Mouse (Mus musculus) forebrain, embryonic 13.5 days (tissue): ENCODE results near the gene Rars. TPM values are rescaled to one million over a fixed set of nuclear protein-coding genes. Genes with fewer than 3 reads are reported as not detected.
"Not testable (repeated sequence)": the region's sequence is repeated elsewhere in the genome, so short reads cannot be mapped to it uniquely, and the experiment has no call there.

Experiments used
- ATAC-seq: fragments of 200-750 bp; cut with Nextera tagmentation; 2 replicates; pipeline ENCODE4 v1.8.0; 2017
- H3K27ac ChIP-seq: fragments of 300-500 bp; sonication (generic); 2 replicates; pipeline ENCODE4 v1.5.1; 2015; ENCODE audit warnings: inconsistent platforms, mild to moderate bottlenecking, moderate library complexity
- H3K27me3 ChIP-seq: fragments of 300-500 bp; sonication (generic); 2 replicates; pipeline ENCODE4 v1.6.1; 2015; ENCODE audit warnings: mild to moderate bottlenecking, inconsistent platforms
- H3K36me3 ChIP-seq: fragments of 300-500 bp; sonication (generic); 2 replicates; pipeline ENCODE4 v1.6.1; 2015; ENCODE audit warnings: mild to moderate bottlenecking, inconsistent platforms; ENCODE audit not compliant: poor library complexity, severe bottlenecking
- H3K4me1 ChIP-seq: fragments of 300-500 bp; sonication (generic); 2 replicates; pipeline ENCODE4 v1.6.1; 2015; ENCODE audit warnings: inconsistent platforms
- H3K4me2 ChIP-seq: fragments of 300-500 bp; sonication (generic); 2 replicates; pipeline ENCODE4 v1.6.1; 2015; ENCODE audit warnings: inconsistent platforms, mild to moderate bottlenecking, moderate library complexity
- H3K4me3 ChIP-seq: fragments of 300-500 bp; sonication (generic); 2 replicates; pipeline ENCODE4 v1.5.1; 2015; ENCODE audit warnings: mild to moderate bottlenecking, inconsistent platforms
- H3K9ac ChIP-seq: fragments of 300-500 bp; sonication (generic); 2 replicates; pipeline ENCODE4 v1.6.1; 2015; ENCODE audit warnings: mild to moderate bottlenecking, inconsistent platforms
- H3K9me3 ChIP-seq: fragments of 300-500 bp; sonication (generic); replicated peaks from 2 replicates; pipeline ENCODE4 v1.6.1; 2016; ENCODE audit warnings: inconsistent platforms
- WGBS: fragments of 180-500 bp; shearing (Covaris S2); methylation state at CpG from one replicate; pipeline ENCODE4 v1.1.7; 2015; 5-methylcytosine and 5-hydroxymethylcytosine counted together
- polyA plus RNA-seq: library from polyadenylated mRNA; unstranded; fragments of >200 nt; fragmentation: Nextera tagmentation; extraction: Ambion mirVana; gene quantifications from 2 replicates; pipeline ENCODE4 v1.2.1, GENCODE M21; 2015

Rars gene
- polyA plus RNA-seq, 1 experiment from 2014 or later = 76.0 TPM

GRCm38 (mm10) chr11:35856359-35857040, 22.2 kb upstream of the Rars start:
- 12% methylated on average over 11 of the region's 11 CpGs for WGBS
- peak overlapping the region; percentile 27 for H3K4me2 ChIP-seq
- no peaks in the 10 kb centered on the region for H3K9me3 ChIP-seq
- H3K4me1 ChIP-seq = peaks cover 39% of the 10 kb centered on the region
- ATAC-seq = peak; percentile 94
- H3K27me3 ChIP-seq = no peaks in the 10 kb centered on the region
- H3K27ac ChIP-seq = peak overlapping the region; percentile 96
- H3K9ac ChIP-seq = peak overlapping the region; percentile 22; the same call in 1 of the 2 replicates
- no peak overlapping the region for H3K4me3 ChIP-seq
- peaks cover 36% of the 10 kb centered on the region for H3K36me3 ChIP-seq

- peak overlapping the region; percentile 22; the same call in 1 of the 2 replicates for H3K9ac ChIP-seq
- no peak for ATAC-seq
These were observed 21.3 kb upstream of the Rars start for GRCm38 (mm10) chr11:35855567-35855966.

GRCm38 (mm10) chr11:35854941-35855340, 20.6 kb upstream of the Rars start:
- no peaks in the 10 kb centered on the region for H3K9me3 ChIP-seq
- H3K9ac ChIP-seq = no peak overlapping the region
- no peak overlapping the region for H3K4me3 ChIP-seq
- H3K27ac ChIP-seq = peak overlapping the region; percentile 67
- H3K4me1 ChIP-seq = peaks cover 35% of the 10 kb centered on the region
- H3K27me3 ChIP-seq = no peaks in the 10 kb centered on the region
- ATAC-seq = no peak
- H3K4me2 ChIP-seq = no peak overlapping the region
- WGBS = 61% methylated on average over 5 of the region's 5 CpGs
- H3K36me3 ChIP-seq = peaks cover 47% of the 10 kb centered on the region

More at GRCm38 (mm10) chr11:35855567-35855966, 21.3 kb upstream of the Rars start:
- WGBS = 50% methylated on average over 7 of the region's 9 CpGs
- Histone ChIP-seq H3K36me3 (peaks cover 46% of the 10 kb centered on the region), H3K27me3 (no peaks in the 10 kb centered on the region), H3K4me1 (peaks cover 39% of the 10 kb centered on the region), H3K4me2 (no peak overlapping the region), H3K27ac (peak overlapping the region; percentile 96), H3K4me3 (no peak overlapping the region), H3K9me3 (no peaks in the 10 kb centered on the region)

DNA sequence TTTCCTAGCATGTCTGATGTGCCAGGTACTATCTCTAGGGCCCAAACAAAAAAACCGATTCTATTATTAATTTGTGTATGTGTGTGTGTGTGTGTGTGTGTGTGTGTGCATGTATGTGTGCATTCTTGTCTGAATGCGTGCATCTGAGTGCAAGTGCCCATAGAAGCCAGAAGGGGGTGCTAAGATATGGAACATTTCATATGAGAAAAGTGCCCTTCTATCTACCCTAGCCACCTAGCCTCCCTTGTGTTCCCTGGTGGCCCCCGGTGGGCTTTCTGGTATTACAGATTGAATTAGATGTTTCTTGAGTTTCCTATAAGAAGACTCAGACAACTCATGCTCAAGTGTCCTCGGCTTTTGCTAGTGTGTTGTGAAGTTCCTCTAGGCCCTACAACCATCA, 19.3 kb upstream of the Rars start:
- Histone ChIP-seq H3K4me3 (no peak overlapping the region), H3K9me3 (no peaks in the 10 kb centered on the region), H3K27ac (no peak overlapping the region), H3K4me2 (no peak overlapping the region), H3K9ac (no peak overlapping the region), H3K36me3 (peaks cover 46% of the 10 kb centered on the region), H3K4me1 (peaks cover 33% of the 10 kb centered on the region), H3K27me3 (no peaks in the 10 kb centered on the region)
- WGBS = 95% methylated on average over 4 of the region's 4 CpGs
- ATAC-seq = no peak

- ATAC-seq = no peak
- WGBS = 48% methylated on average over 4 of the region's 4 CpGs
- Histone ChIP-seq H3K4me1 (peaks cover 29% of the 10 kb centered on the region), H3K9ac (no peak overlapping the region), H3K4me3 (no peak overlapping the region), H3K36me3 (peaks cover 50% of the 10 kb centered on the region), H3K27ac (no peak overlapping the region), H3K27me3 (no peaks in the 10 kb centered on the region), H3K9me3 (no peaks in the 10 kb centered on the region), H3K4me2 (no peak overlapping the region)
These were observed 18.4 kb upstream of the Rars start for GRCm38 (mm10) chr11:35852731-35853130.

DNA sequence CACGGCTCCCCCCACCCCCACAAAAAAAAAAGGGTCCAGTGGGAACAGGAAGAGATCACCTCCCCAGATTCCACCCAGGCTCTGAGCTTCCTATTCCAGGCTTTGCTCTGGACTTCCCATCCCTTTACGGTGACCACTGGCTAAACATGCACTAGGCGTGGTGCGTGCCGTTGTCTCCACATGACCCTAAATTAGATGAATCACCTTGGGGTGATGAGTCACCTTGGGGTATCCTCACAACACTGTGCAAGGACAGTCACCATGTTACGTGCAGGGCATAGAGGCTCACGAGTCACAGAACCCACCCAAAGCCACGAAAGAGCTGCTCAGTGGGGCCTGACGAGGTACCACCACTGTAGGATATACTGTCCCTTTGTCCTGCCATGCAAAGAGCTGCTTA, 10.0 kb upstream of the Rars start:
- H3K4me2 ChIP-seq = no peak overlapping the region
- 87% methylated on average over 9 of the region's 9 CpGs for WGBS

GRCm38 (mm10) chr11:35842560-35842959, 8.3 kb upstream of the Rars start:
- H3K4me3 ChIP-seq, H3K4me2 ChIP-seq, H3K27me3 ChIP-seq, H3K27ac ChIP-seq, ATAC-seq, H3K4me1 ChIP-seq, H3K9ac ChIP-seq, H3K9me3 ChIP-seq: not testable (repeated sequence)
- 83% methylated on average over 4 of the region's 4 CpGs for WGBS
- peaks cover 39% of the 10 kb centered on the region for H3K36me3 ChIP-seq

More for the DNA sequence above, 10.0 kb upstream of the Rars start:
- Histone ChIP-seq H3K9ac (no peak overlapping the region), H3K27me3 (no peaks in the 10 kb centered on the region), H3K4me1 (no peaks in the 10 kb centered on the region), H3K9me3 (no peaks in the 10 kb centered on the region), H3K4me3 (no peak overlapping the region), H3K36me3 (peaks cover 45% of the 10 kb centered on the region), H3K27ac (no peak overlapping the region)
- ATAC-seq = no peak

DNA sequence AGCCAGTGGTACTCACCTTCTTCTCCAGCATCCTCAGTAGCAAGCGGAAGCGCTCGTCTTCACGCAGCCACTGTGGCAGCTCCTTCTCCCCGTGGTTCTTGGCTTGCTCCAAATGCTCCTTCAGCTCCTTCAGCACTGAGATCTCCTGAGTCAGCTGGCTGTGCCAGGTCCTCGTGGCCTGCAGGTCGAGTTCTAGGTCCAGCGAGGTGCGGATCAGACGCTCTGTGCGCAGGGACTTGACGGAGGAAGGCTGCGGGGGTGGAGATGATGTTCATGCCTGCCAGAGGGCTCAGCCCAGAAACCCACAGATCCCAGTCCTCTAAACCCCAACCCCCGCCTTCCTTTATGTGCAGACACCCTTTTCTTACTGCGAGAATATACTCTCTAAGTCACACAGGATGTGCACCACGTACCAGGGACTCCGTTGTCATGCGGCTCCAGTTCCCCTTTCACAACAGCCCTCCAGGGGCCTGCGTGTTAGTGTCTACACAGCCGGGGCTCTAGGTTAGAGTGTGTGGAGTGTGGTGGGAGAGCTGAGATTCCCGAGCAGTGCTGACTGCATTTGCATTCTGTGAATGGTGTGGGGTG, 7.5 kb upstream of the Rars start:
- Histone ChIP-seq H3K36me3 (peaks cover 39% of the 10 kb centered on the region), H3K4me2 (no peak overlapping the region), H3K27ac (no peak overlapping the region), H3K9me3 (no peaks in the 10 kb centered on the region), H3K27me3 (no peaks in the 10 kb centered on the region), H3K4me1 (0 out of 2 replicates have a peak, but pooled peaks cover 4% of the 10 kb centered on the region), H3K4me3 (no peak overlapping the region), H3K9ac (no peak overlapping the region)
- 0 out of 2 replicates have a peak, but pooled peaks have one; percentile 11 for ATAC-seq
- 86% methylated on average over 21 of the region's 21 CpGs for WGBS

- not testable (repeated sequence) for ATAC-seq, H3K4me2 ChIP-seq, H3K27me3 ChIP-seq, H3K4me1 ChIP-seq, H3K9ac ChIP-seq, H3K27ac ChIP-seq, H3K4me3 ChIP-seq, H3K9me3 ChIP-seq
- H3K36me3 ChIP-seq = peaks cover 39% of the 10 kb centered on the region
- WGBS = 98% methylated on average over 4 of the region's 4 CpGs
These were observed 6.5 kb upstream of the Rars start for GRCm38 (mm10) chr11:35840806-35841205.

- Histone ChIP-seq H3K4me1 (0 out of 2 replicates have a peak, but pooled peaks cover 4% of the 10 kb centered on the region), H3K9me3 (no peaks in the 10 kb centered on the region), H3K36me3 (peaks cover 39% of the 10 kb centered on the region), H3K4me2 (no peak overlapping the region), H3K4me3 (no peak overlapping the region), H3K27ac (no peak overlapping the region), H3K9ac (no peak overlapping the region), H3K27me3 (no peaks in the 10 kb centered on the region)
- ATAC-seq = no peak
- WGBS = 85% methylated on average over 7 of the region's 7 CpGs
These were observed 6.0 kb upstream of the Rars start for GRCm38 (mm10) chr11:35840282-35840681.

GRCm38 (mm10) chr11:35838345-35839338, 4.3 kb upstream of the Rars start:
- Histone ChIP-seq H3K36me3 (peaks cover 31% of the 10 kb centered on the region), H3K9me3 (no peaks in the 10 kb centered on the region), H3K4me3 (peak overlapping the region; percentile 23), H3K4me1 (peaks cover 7% of the 10 kb centered on the region), H3K27me3 (no peaks in the 10 kb centered on the region), H3K9ac (peak overlapping the region; percentile 32; the same call in 1 of the 2 replicates), H3K27ac (no peak overlapping the region), H3K4me2 (peak overlapping the region; percentile 56)
- WGBS = 33% methylated on average over 28 of the region's 28 CpGs
- ATAC-seq = peak; percentile 79
